Comparison of ENCODE assay signal across 31 mouse cellular contexts in the genomic region with DNA sequence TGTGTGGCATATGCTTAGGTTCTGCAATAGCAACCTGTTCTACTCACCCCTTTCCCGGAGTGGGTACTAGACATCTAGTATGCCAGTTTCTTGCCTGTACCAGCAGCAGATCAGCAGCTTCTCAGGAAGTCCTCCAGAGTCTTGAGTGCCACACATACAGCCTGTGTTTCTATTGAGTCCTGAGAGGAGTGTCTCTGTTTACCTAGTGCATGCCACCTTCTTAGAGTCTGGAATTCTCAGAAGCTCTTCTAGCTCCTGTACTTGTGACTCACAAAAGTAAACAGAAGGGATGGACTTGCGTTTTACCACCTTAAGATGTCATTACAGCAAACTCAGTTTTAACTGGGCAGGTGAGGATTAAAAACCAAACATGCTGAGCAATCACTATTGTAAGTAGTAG. TPM values are rescaled to one million over a fixed set of nuclear protein-coding genes. Genes with fewer than 3 reads are reported as not detected.
DNase-seq lines count a peak whose midpoint lies in the region; ATAC-seq and TF ChIP-seq lines count a peak whose summit lies in the region.
"Had no signal": no experiment of that assay in that cellular context is flagged by ENCODE, and none has a peak within 500 bp of the region (broad histone marks: within the 10 kb centered on the region; RNA-seq: fewer than 3 reads in every experiment).

No protein-coding gene starts in this region.

- H3K4me1 ChIP-seq in intestine, embryonic 15.5 days (replicated peaks): peaks cover 2% of the 10 kb centered on the region
- H3K4me1 ChIP-seq in lung, adult 2 months (ENCODE audit: control insufficient read depth, insufficient read depth, low read length): peaks cover 5% of the 10 kb centered on the region
- no peaks in the 10 kb centered on the region; the same call in 1 of the 2 replicates for H3K4me1 ChIP-seq in stomach, embryonic 15.5 days
- H3K4me1 ChIP-seq: limb, embryonic 12.5 days; midbrain, embryonic 10.5 days; midbrain, embryonic 15.5 days had no signal

- no peak overlapping the region for H3K4me3 ChIP-seq in intestine, embryonic 15.5 days (replicated peaks)
- H3K4me3 ChIP-seq in lung, adult 2 months (replicated peaks; ENCODE audit: extremely low read depth, low read depth, low read length): no peak overlapping the region
- no peak overlapping the region for H3K4me3 ChIP-seq in stomach, embryonic 15.5 days (replicated peaks)
- H3K4me3 ChIP-seq: heart, embryonic 12.5 days; limb, embryonic 12.5 days; liver, embryonic 15.5 days; midbrain, embryonic 10.5 days; midbrain, embryonic 15.5 days had no signal

- no peak overlapping the region for H3K4me2 ChIP-seq in intestine, embryonic 15.5 days (replicated peaks)
- H3K4me2 ChIP-seq in stomach, embryonic 15.5 days: no peak overlapping the region
- H3K4me2 ChIP-seq: heart, embryonic 12.5 days; hindbrain, embryonic 14.5 days; limb, embryonic 12.5 days; liver, embryonic 15.5 days; midbrain, embryonic 15.5 days had no signal

- H3K27me3 ChIP-seq in intestine, embryonic 15.5 days (replicated peaks): no peaks in the 10 kb centered on the region
- no peaks in the 10 kb centered on the region for H3K27me3 ChIP-seq in stomach, embryonic 15.5 days (replicated peaks)
- H3K27me3 ChIP-seq: heart, embryonic 12.5 days; limb, embryonic 12.5 days; liver, embryonic 15.5 days; midbrain, embryonic 15.5 days; Patski had no signal

- DNase-seq in lung, adult 2 months: peak; percentile 35
- peak; percentile 38 for DNase-seq in lung, postnatal 10 days
- no peak for DNase-seq in spleen, adult 12 weeks (ENCODE audit: low spot score)
- no peak for DNase-seq in adrenal gland, postnatal 4 days (ENCODE audit: low spot score in 2 of 2)
- DNase-seq in embryo, embryonic 9.5 days (ENCODE audit: extremely low spot score): no peak
- no peak for DNase-seq in heart, adult 8-10 months (ENCODE audit: low spot score)
- DNase-seq: adrenal gland, postnatal 25 days; cerebellum, adult 2 months; cerebellum, postnatal 25 days; heart, adult 11 months; kidney, adult 8-10 months; layer of hippocampus, adult 9-11 months; right cerebral cortex, postnatal 4 days; thymus, adult 18-20 months; thymus, postnatal 25 days had no signal

- H3K9ac ChIP-seq in intestine, embryonic 15.5 days: no peak overlapping the region
- no peak overlapping the region for H3K9ac ChIP-seq in stomach, embryonic 15.5 days
- H3K9ac ChIP-seq: heart, embryonic 12.5 days; hindbrain, embryonic 14.5 days; limb, embryonic 12.5 days; liver, embryonic 15.5 days; midbrain, embryonic 15.5 days had no signal

- no peak overlapping the region for H3K27ac ChIP-seq in intestine, embryonic 15.5 days
- 0 out of 2 replicates have a peak overlapping the region, but pooled peaks have one; percentile 35 for H3K27ac ChIP-seq in stomach, embryonic 15.5 days
- H3K27ac ChIP-seq: hindbrain, embryonic 14.5 days; kidney, postnatal 0 days; limb, embryonic 12.5 days; liver, embryonic 15.5 days; midbrain, embryonic 10.5 days; midbrain, embryonic 15.5 days had no signal

- no peak for TF ChIP-seq CTCF in lung, adult 2 months (IDR thresholded peaks at IDR 0.05; ENCODE audit: insufficient read depth, low read length)

- H3K36me3 ChIP-seq in intestine, embryonic 15.5 days: no peaks in the 10 kb centered on the region
- no peaks in the 10 kb centered on the region for H3K36me3 ChIP-seq in stomach, embryonic 15.5 days
- H3K36me3 ChIP-seq: heart, embryonic 12.5 days; liver, embryonic 15.5 days had no signal

- TF ChIP-seq POLR2A in lung, adult 2 months (IDR thresholded peaks at IDR 0.05; ENCODE audit: borderline replicate concordance, extremely low read depth, low read depth, low read length): no peak

- WGBS in intestine, embryonic 15.5 days: 60% methylated on average over 2 of the region's 2 CpGs
- 56% methylated on average over 2 of the region's 2 CpGs for WGBS in lung, adult 2 months
- 64% methylated on average over 2 of the region's 2 CpGs for WGBS in stomach, embryonic 15.5 days

- ATAC-seq in intestine, embryonic 15.5 days: peak; percentile 79
- peak; percentile 81 for ATAC-seq in stomach, embryonic 15.5 days (ENCODE audit: insufficient read depth, low FRiP score, low read depth)
- ATAC-seq: forebrain, embryonic 14.5 days; midbrain, embryonic 15.5 days; Patski had no signal

- no peaks in the 10 kb centered on the region for H3K9me3 ChIP-seq in intestine, embryonic 15.5 days
- H3K9me3 ChIP-seq in stomach, embryonic 15.5 days: no peaks in the 10 kb centered on the region
- H3K9me3 ChIP-seq: heart, embryonic 12.5 days; limb, embryonic 12.5 days; liver, embryonic 15.5 days; midbrain, embryonic 10.5 days; midbrain, embryonic 15.5 days had no signal

RNA-seq across cellular contexts. Expression of gene Lancl1, which starts 41.9 kb away (rescaled TPM):
- polyA plus RNA-seq in intestine, embryonic 15.5 days (2015; fragmentation: Nextera tagmentation; extraction: Ambion mirVana): 68.5 and 71.6 TPM in 2 replicates
- 51.3 and 62.0 TPM in 2 replicates for polyA plus RNA-seq in lung, adult 2 months (2012; rRNA removed)
- 78.8 and 88.5 TPM in 2 replicates for polyA plus RNA-seq in stomach, embryonic 15.5 days (2015; fragmentation: Nextera tagmentation; extraction: Ambion mirVana)
- total RNA-seq in adrenal gland, postnatal 4 days (2021): 10 to 100 TPM; 64.4 to 65.7 TPM
- total RNA-seq in heart, adult 8-10 months (2022): 10 to 100 TPM; 34.5 to 38.8 (median 38.0) TPM

RNA-seq across cellular contexts. Expression of gene Myl1, which starts 51.6 kb away (rescaled TPM):
- 9.3 and 18.1 TPM in 2 replicates for polyA plus RNA-seq in intestine, embryonic 15.5 days (2015; fragmentation: Nextera tagmentation; extraction: Ambion mirVana)
- 4.3 and 86.4 TPM in 2 replicates for polyA plus RNA-seq in lung, adult 2 months (2012; rRNA removed)
- 13.4 and 26.5 TPM in 2 replicates for polyA plus RNA-seq in stomach, embryonic 15.5 days (2015; fragmentation: Nextera tagmentation; extraction: Ambion mirVana)
- 100 to 1,000 TPM; 165 to 468 TPM for total RNA-seq in adrenal gland, postnatal 4 days (2021)
- 10 to 100 TPM; 29.3 to 41.7 (median 34.9) TPM for total RNA-seq in heart, adult 8-10 months (2022)
- total RNA-seq: hematopoietic stem cell, adult 5-6 weeks; megakaryocyte progenitor cell, adult 5-6 weeks; MEL; neutrophil, adult 5-6 weeks had no signal
- polyA plus RNA-seq: liver, adult 2 months; Patski had no signal

Comparison
In these comparisons a context has a peak if more than half of its experiments do, and no peak if none do; other contexts are left out.
1. DNase-seq: peak in lung, adult 2 months (single experiment) and lung, postnatal 10 days (single experiment); none in spleen, adult 12 weeks (single experiment), adrenal gland, postnatal 4 days (0 of 2), embryo, embryonic 9.5 days (single experiment) and heart, adult 8-10 months (single experiment).